Mouse (Mus musculus): ENCODE data around the gene Ngb. TPM values are rescaled to one million over a fixed set of nuclear protein-coding genes. Genes with fewer than 3 reads are reported as not detected.
A peak's percentile ranks its signal among the peaks of the same experiment; 100 is the strongest.

The Ngb gene
- polyA plus RNA-seq, 1 experiment, result 0.04 TPM

- Histone ChIP-seq H3K27me3 (ENCODE audit: control insufficient read depth, insufficient read depth, insufficient read length) (no peaks in the 10 kb centered on the region), H3K79me2 (ENCODE audit: control insufficient read depth, insufficient read depth) (no peaks in the 10 kb centered on the region), H3K4me3 (peak within 1 kb of the TSS; percentile 73), H3K4me2 (ENCODE audit: low read depth) (peak within 1 kb of the TSS; percentile 87), H3K36me3 (ENCODE audit: control insufficient read depth, insufficient read depth) (no peaks in the 10 kb centered on the region), H3ac (ENCODE audit: control insufficient read depth, insufficient read length) (peak within 1 kb of the TSS; percentile 59)
- TF ChIP-seq MYOD1 (IDR thresholded peaks at IDR 0.05; ENCODE audit: control insufficient read depth in 1 of 3, insufficient read length in 2 of 3, low read depth in 2 of 3) (peak in 1 of 3 experiments; percentile 15), E2F4 (IDR thresholded peaks at IDR 0.05; ENCODE audit: insufficient read depth) (no peak), POLR2A (IDR thresholded peaks at IDR 0.05; ENCODE audit: insufficient read length, low read depth) (peak; percentile 72)
These were observed 44.6 kb upstream of the Ngb start, which contains the start of gene Gstz1 for GRCm38 (mm10) chr12:87146966-87147365. Gstz1 (plus strand) TSS chr12:87147165.

- H3K27me3 ChIP-seq (ENCODE audit: control insufficient read depth, insufficient read depth, insufficient read length), result no peaks in the 10 kb centered on the region
- no peaks in the 10 kb centered on the region for H3K79me2 ChIP-seq (ENCODE audit: control insufficient read depth, insufficient read depth)
These were observed 39.8 kb upstream of the Ngb start for GRCm38 (mm10) chr12:87142156-87142555.

GRCm38 (mm10) chr12:87138768-87139167, 36.4 kb upstream of the Ngb start:
- Histone ChIP-seq H3ac (ENCODE audit: control insufficient read depth, insufficient read length) (no peak overlapping the region), H3K4me2 (ENCODE audit: low read depth) (no peak overlapping the region), H3K79me2 (ENCODE audit: control insufficient read depth, insufficient read depth) (no peaks in the 10 kb centered on the region), H3K36me3 (ENCODE audit: control insufficient read depth, insufficient read depth) (peaks cover 6% of the 10 kb centered on the region), H3K4me3 (no peak overlapping the region), H3K27me3 (ENCODE audit: control insufficient read depth, insufficient read depth, insufficient read length) (no peaks in the 10 kb centered on the region)
- TF ChIP-seq E2F4 (IDR thresholded peaks at IDR 0.05; ENCODE audit: insufficient read depth), result no peak
- TF ChIP-seq REST (IDR thresholded peaks at IDR 0.05; ENCODE audit: insufficient read depth, insufficient read length), result no peak
- no peak for TF ChIP-seq USF1 (IDR thresholded peaks at IDR 0.05; ENCODE audit: low read depth)
- no peak for TF ChIP-seq SRF (IDR thresholded peaks at IDR 0.05; ENCODE audit: control insufficient read depth, insufficient read length, low read depth)
- TF ChIP-seq MYOD1 (IDR thresholded peaks at IDR 0.05; ENCODE audit: control insufficient read depth in 1 of 3, insufficient read length in 2 of 3, low read depth in 2 of 3), result no peak
- no peak for TF ChIP-seq MAX (IDR thresholded peaks at IDR 0.05; ENCODE audit: low read depth)
- TF ChIP-seq TCF3 (IDR thresholded peaks at IDR 0.05; ENCODE audit: insufficient read length, low read depth), result no peak
- TF ChIP-seq CEBPB (IDR thresholded peaks at IDR 0.05; ENCODE audit: insufficient read depth, poor library complexity, severe bottlenecking), result no peak
- no peak for TF ChIP-seq MYOG (IDR thresholded peaks at IDR 0.05; ENCODE audit: control insufficient read depth in 1 of 3, insufficient read depth in 1 of 3, insufficient read length in 2 of 3, low read depth in 2 of 3)
- TF ChIP-seq POLR2AphosphoS2 (IDR thresholded peaks at IDR 0.05; ENCODE audit: insufficient read length, low read depth), result no peak
- TF ChIP-seq TCF12 (IDR thresholded peaks at IDR 0.05; ENCODE audit: insufficient read depth, poor library complexity, severe bottlenecking), result no peak
- no peak for TF ChIP-seq POLR2A (IDR thresholded peaks at IDR 0.05; ENCODE audit: insufficient read length, low read depth)

More at GRCm38 (mm10) chr12:87142156-87142555, 39.8 kb upstream of the Ngb start:
- H3K4me3 ChIP-seq, result no peak overlapping the region
- H3ac ChIP-seq (ENCODE audit: control insufficient read depth, insufficient read length), result no peak overlapping the region
- no peak overlapping the region for H3K4me2 ChIP-seq (ENCODE audit: low read depth)
- no peak for TF ChIP-seq MYOD1 (IDR thresholded peaks at IDR 0.05; ENCODE audit: control insufficient read depth in 1 of 3, insufficient read length in 2 of 3, low read depth in 2 of 3)
- TF ChIP-seq MAX (IDR thresholded peaks at IDR 0.05; ENCODE audit: low read depth), result no peak
- TF ChIP-seq MYOG (IDR thresholded peaks at IDR 0.05; ENCODE audit: control insufficient read depth in 1 of 3, insufficient read depth in 1 of 3, insufficient read length in 2 of 3, low read depth in 2 of 3), result no peak
- TF ChIP-seq SRF (IDR thresholded peaks at IDR 0.05; ENCODE audit: control insufficient read depth, insufficient read length, low read depth), result no peak
- no peaks in the 10 kb centered on the region for H3K36me3 ChIP-seq (ENCODE audit: control insufficient read depth, insufficient read depth)

GRCm38 (mm10) chr12:87138342-87138701, 36.0 kb upstream of the Ngb start:
- Histone ChIP-seq H3K36me3 (ENCODE audit: control insufficient read depth, insufficient read depth) (peaks cover 6% of the 10 kb centered on the region), H3K4me3 (no peak overlapping the region), H3K79me2 (ENCODE audit: control insufficient read depth, insufficient read depth) (no peaks in the 10 kb centered on the region)

GRCm38 (mm10) chr12:87137439-87138341, 35.4 kb upstream of the Ngb start:
- Histone ChIP-seq H3K36me3 (ENCODE audit: control insufficient read depth, insufficient read depth) (peaks cover 6% of the 10 kb centered on the region), H3K4me3 (no peak overlapping the region), H3K27me3 (ENCODE audit: control insufficient read depth, insufficient read depth, insufficient read length) (no peaks in the 10 kb centered on the region), H3K79me2 (ENCODE audit: control insufficient read depth, insufficient read depth) (no peaks in the 10 kb centered on the region), H3K4me2 (ENCODE audit: low read depth) (no peak overlapping the region), H3ac (ENCODE audit: control insufficient read depth, insufficient read length) (no peak overlapping the region)
- TF ChIP-seq MYOD1 (IDR thresholded peaks at IDR 0.05; ENCODE audit: control insufficient read depth in 1 of 3, insufficient read length in 2 of 3, low read depth in 2 of 3) (no peak), POLR2A (IDR thresholded peaks at IDR 0.05; ENCODE audit: insufficient read length, low read depth) (no peak), CEBPB (IDR thresholded peaks at IDR 0.05; ENCODE audit: insufficient read depth, poor library complexity, severe bottlenecking) (no peak), MYOG (IDR thresholded peaks at IDR 0.05; ENCODE audit: control insufficient read depth in 1 of 3, insufficient read depth in 1 of 3, insufficient read length in 2 of 3, low read depth in 2 of 3) (no peak), TCF3 (IDR thresholded peaks at IDR 0.05; ENCODE audit: insufficient read length, low read depth) (no peak), MAX (IDR thresholded peaks at IDR 0.05; ENCODE audit: low read depth) (no peak), POLR2AphosphoS2 (IDR thresholded peaks at IDR 0.05; ENCODE audit: insufficient read length, low read depth) (no peak), SRF (IDR thresholded peaks at IDR 0.05; ENCODE audit: control insufficient read depth, insufficient read length, low read depth) (no peak), E2F4 (IDR thresholded peaks at IDR 0.05; ENCODE audit: insufficient read depth) (no peak), TCF12 (IDR thresholded peaks at IDR 0.05; ENCODE audit: insufficient read depth, poor library complexity, severe bottlenecking) (no peak), REST (IDR thresholded peaks at IDR 0.05; ENCODE audit: insufficient read depth, insufficient read length) (no peak), USF1 (IDR thresholded peaks at IDR 0.05; ENCODE audit: low read depth) (no peak)

More at GRCm38 (mm10) chr12:87138342-87138701, 36.0 kb upstream of the Ngb start:
- Histone ChIP-seq H3K4me2 (ENCODE audit: low read depth) (no peak overlapping the region), H3K27me3 (ENCODE audit: control insufficient read depth, insufficient read depth, insufficient read length) (no peaks in the 10 kb centered on the region), H3ac (ENCODE audit: control insufficient read depth, insufficient read length) (no peak overlapping the region)
- TF ChIP-seq TCF12 (IDR thresholded peaks at IDR 0.05; ENCODE audit: insufficient read depth, poor library complexity, severe bottlenecking), result no peak
- TF ChIP-seq CEBPB (IDR thresholded peaks at IDR 0.05; ENCODE audit: insufficient read depth, poor library complexity, severe bottlenecking), result no peak
- no peak for TF ChIP-seq MAX (IDR thresholded peaks at IDR 0.05; ENCODE audit: low read depth)
